Mouse (Mus musculus) kidney, postnatal 0 days (tissue): ENCODE data around the gene Cst8. TPM values are rescaled to one million over a fixed set of nuclear protein-coding genes. Genes with fewer than 3 reads are reported as not detected.
"Not testable (repeated sequence)": the region's sequence is repeated elsewhere in the genome, so short reads cannot be mapped to it uniquely, and the experiment has no call there.

Experiments
- ATAC-seq: fragments of 200-750 bp; cut with Nextera tagmentation; replicated peaks from 2 replicates; pipeline ENCODE4 v1.8.0; 2017; ENCODE audit warnings: low read depth, moderate number of reproducible peaks, moderate TSS enrichment, moderate library complexity; ENCODE audit not compliant: low FRiP score
- DNase-seq: peaks from one replicate; pipeline ENCODE4 v3.0.0-alpha.2; 2016; ENCODE audit warnings: low spot score
- H3K27ac ChIP-seq: fragments of 300-500 bp; sonication (generic); 2 replicates; pipeline ENCODE4 v1.5.1; 2014; ENCODE audit warnings: mild to moderate bottlenecking
- H3K27me3 ChIP-seq: fragments of 300-500 bp; sonication (generic); 2 replicates; pipeline ENCODE4 v1.6.1; 2014; ENCODE audit warnings: low read length, mixed read lengths; ENCODE audit not compliant: insufficient read depth
- H3K36me3 ChIP-seq: fragments of 300-500 bp; sonication (generic); 2 replicates; pipeline ENCODE4 v1.6.1; 2014; ENCODE audit warnings: low read length, mixed read lengths; ENCODE audit not compliant: insufficient read depth
- H3K4me1 ChIP-seq: fragments of 300-500 bp; sonication (generic); replicated peaks from 2 replicates; pipeline ENCODE4 v1.6.1; 2014; ENCODE audit warnings: antibody characterized with exemption, low read length, mixed read lengths; ENCODE audit not compliant: insufficient read depth
- H3K4me2 ChIP-seq: fragments of 300-500 bp; sonication (generic); 2 replicates; pipeline ENCODE4 v1.6.1; 2014; ENCODE audit warnings: mild to moderate bottlenecking, low read length, moderate library complexity, mixed read lengths
- H3K4me3 ChIP-seq: fragments of 300-500 bp; sonication (generic); replicated peaks from 2 replicates; pipeline ENCODE4 v1.5.1; 2014; ENCODE audit warnings: low read depth, low read length
- H3K9ac ChIP-seq: fragments of 300-500 bp; sonication (generic); 2 replicates; pipeline ENCODE4 v1.6.1; 2014; ENCODE audit warnings: low read depth, low read length
- H3K9me3 ChIP-seq: fragments of 300-500 bp; sonication (generic); replicated peaks from 2 replicates; pipeline ENCODE4 v1.6.1; 2016; ENCODE audit warnings: low read length, inconsistent platforms, mixed read lengths
- CTCF ChIP-seq: IDR thresholded peaks from 2 replicates; pipeline ENCODE4 v1.5.1; 2016; ENCODE audit warnings: antibody characterized with exemption, low read depth, mild to moderate bottlenecking, moderate library complexity
- WGBS: fragments of 180-500 bp; shearing (Covaris S2); extraction: QIAGEN DNeasy Blood & Tissue Kit; methylation state at CpG from one replicate; pipeline ENCODE4 v1.1.7; 2014; 5-methylcytosine and 5-hydroxymethylcytosine counted together
- polyA plus RNA-seq: library from polyadenylated mRNA; unstranded; fragments of >200 nt; fragmentation: Nextera tagmentation; extraction: Ambion mirVana; gene quantifications from 2 replicates; pipeline ENCODE4 v1.2.1, GENCODE M21; 2015

The Cst8 gene
- not detected in 2 replicates for polyA plus RNA-seq

GRCm38 (mm10) chr2:148798485-148798884 is at the start of gene Cst8:
TSS of gene Cst8 (plus strand) at chr2:148798785.
- Histone ChIP-seq H3K27ac (no peak within 1 kb of the TSS), H3K9me3 (no peaks in the 10 kb centered on the region), H3K4me1 (no peaks in the 10 kb centered on the region), H3K9ac (no peak within 1 kb of the TSS), H3K27me3 (no peaks in the 10 kb centered on the region), H3K4me3 (no peak within 1 kb of the TSS), H3K36me3 (no peaks in the 10 kb centered on the region), H3K4me2 (no peak within 1 kb of the TSS)
- no peak for DNase-seq
- TF ChIP-seq CTCF, result no peak
- no peak for ATAC-seq
- WGBS, result 85% methylated on average over 1 of the region's 1 CpGs

- no peak within 1 kb of the TSS for H3K9ac ChIP-seq
- no peaks in the 10 kb centered on the region for H3K4me1 ChIP-seq
- 85% methylated on average over 1 of the region's 1 CpGs for whole genome bisulfite sequencing
- no peak within 1 kb of the TSS for H3K4me2 ChIP-seq
- no peaks in the 10 kb centered on the region for H3K9me3 ChIP-seq
- no peaks in the 10 kb centered on the region for H3K27me3 ChIP-seq
- DNase-seq (no peak), ATAC-seq (no peak)
- H3K36me3 ChIP-seq, result no peaks in the 10 kb centered on the region
- TF ChIP-seq CTCF, result no peak
- H3K27ac ChIP-seq, result no peak within 1 kb of the TSS
- no peak within 1 kb of the TSS for H3K4me3 ChIP-seq
These were observed 48.5 kb upstream of the Cst8 start, which contains the start of gene Cstl1 for GRCm38 (mm10) chr2:148750058-148750457. TSS of gene Cstl1 (plus strand) at chr2:148750358.

GRCm38 (mm10) chr2:148751893-148752813 is 46.4 kb upstream of the Cst8 start:
- 17% methylated on average over 15 of the region's 15 CpGs for WGBS
- peak; percentile 77 for TF ChIP-seq CTCF

GRCm38 (mm10) chr2:148754310-148754846 is 44.2 kb upstream of the Cst8 start:
- 55% methylated on average over 1 of the region's 1 CpGs for WGBS
- TF ChIP-seq CTCF, result no peak
- Histone ChIP-seq H3K36me3 (no peaks in the 10 kb centered on the region), H3K9ac (no peak overlapping the region), H3K4me1 (no peaks in the 10 kb centered on the region), H3K9me3 (no peaks in the 10 kb centered on the region), H3K27ac (no peak overlapping the region), H3K4me2 (no peak overlapping the region), H3K4me3 (no peak overlapping the region), H3K27me3 (no peaks in the 10 kb centered on the region)
- ATAC-seq (no peak), DNase-seq (no peak)

More at GRCm38 (mm10) chr2:148751893-148752813, 46.4 kb upstream of the Cst8 start:
- Histone ChIP-seq H3K27ac (no peak overlapping the region), H3K27me3 (no peaks in the 10 kb centered on the region), H3K9ac (no peak overlapping the region), H3K4me3 (no peak overlapping the region), H3K4me1 (no peaks in the 10 kb centered on the region), H3K9me3 (no peaks in the 10 kb centered on the region), H3K4me2 (peak overlapping the region; percentile 54), H3K36me3 (no peaks in the 10 kb centered on the region)
- DNase-seq, result peak; percentile 88
- ATAC-seq, result peak; percentile 84

- TF ChIP-seq CTCF, result no peak
These were observed 34.8 kb upstream of the Cst8 start for GRCm38 (mm10) chr2:148763648-148764388.

GRCm38 (mm10) chr2:148771397-148771796 is 27.2 kb upstream of the Cst8 start, which contains the start of gene Cst11:
TSS of gene Cst11 (minus strand) at chr2:148771497.
- H3K27me3 ChIP-seq, H3K4me1 ChIP-seq, ATAC-seq, H3K4me3 ChIP-seq, H3K36me3 ChIP-seq, H3K27ac ChIP-seq, DNase-seq, H3K4me2 ChIP-seq, H3K9ac ChIP-seq, H3K9me3 ChIP-seq: not testable (repeated sequence)
- 80% methylated on average over 4 of the region's 4 CpGs for WGBS

More at GRCm38 (mm10) chr2:148763648-148764388, 34.8 kb upstream of the Cst8 start:
- Histone ChIP-seq H3K9ac (no peak overlapping the region), H3K4me1 (no peaks in the 10 kb centered on the region), H3K9me3 (no peaks in the 10 kb centered on the region), H3K4me2 (no peak overlapping the region), H3K4me3 (no peak overlapping the region), H3K36me3 (no peaks in the 10 kb centered on the region), H3K27ac (no peak overlapping the region), H3K27me3 (no peaks in the 10 kb centered on the region)
- 0 out of 2 replicates have a peak, but pooled peaks have one; percentile 25 for ATAC-seq
- 91% methylated on average over 1 of the region's 1 CpGs for WGBS
- no peak for DNase-seq
